Mouse (Mus musculus): ENCODE measurements around the gene Gpalpp1. TPM values are rescaled to one million over a fixed set of nuclear protein-coding genes. Genes with fewer than 3 reads are reported as not detected.

The Gpalpp1 gene
- polyA plus RNA-seq, 1 experiment: 4.7 TPM

DNA sequence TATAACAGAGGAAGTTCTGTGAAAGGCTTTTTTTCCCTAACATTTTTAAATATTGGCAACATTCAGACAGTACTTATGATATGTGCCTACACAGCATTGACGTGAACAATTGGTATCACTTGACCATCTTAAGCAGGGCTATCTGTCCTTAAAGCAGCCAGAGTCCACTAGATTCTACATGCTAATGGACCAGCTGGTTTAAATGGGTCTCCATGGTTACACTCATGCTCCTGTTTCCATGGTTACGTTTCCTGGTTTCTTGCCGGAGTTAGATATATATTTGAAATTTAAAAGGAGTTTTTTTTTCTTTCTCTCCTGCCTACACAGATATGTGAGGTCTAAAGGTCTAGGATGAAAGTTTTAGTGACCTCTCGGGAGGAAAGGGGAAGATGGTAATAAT, 34.0 kb downstream of the Gpalpp1 start:
- H3K79me2 ChIP-seq (ENCODE audit: control insufficient read depth, insufficient read depth): no peaks in the 10 kb centered on the region
- TF ChIP-seq MAX (IDR thresholded peaks at IDR 0.05) (no peak), USF1 (IDR thresholded peaks at IDR 0.05; ENCODE audit: low read depth) (no peak), MYOD1 (IDR thresholded peaks at IDR 0.05; ENCODE audit: control insufficient read depth, insufficient read length, low read depth) (no peak), CEBPB (IDR thresholded peaks at IDR 0.05; ENCODE audit: low read depth) (no peak), CTCF (IDR thresholded peaks at IDR 0.05; ENCODE audit: control insufficient read depth, insufficient read depth, insufficient read length) (no peak), FOSL1 (IDR thresholded peaks at IDR 0.05; ENCODE audit: insufficient read depth, low read length, poor library complexity, severe bottlenecking) (no peak), MYOG (IDR thresholded peaks at IDR 0.05; ENCODE audit: control insufficient read depth, extremely low read depth, insufficient read length) (no peak)
- H3K4me3 ChIP-seq (ENCODE audit: insufficient read depth, poor library complexity, severe bottlenecking): no peak overlapping the region
- H3K27me3 ChIP-seq (ENCODE audit: control insufficient read depth, insufficient read depth, insufficient read length): peaks cover 5% of the 10 kb centered on the region
- H3K79me3 ChIP-seq (ENCODE audit: low read depth): no peaks in the 10 kb centered on the region
- H3ac ChIP-seq (ENCODE audit: control insufficient read depth, insufficient read length, low read depth): no peak overlapping the region
- H3K36me3 ChIP-seq (ENCODE audit: control insufficient read depth, insufficient read depth): no peaks in the 10 kb centered on the region

DNA sequence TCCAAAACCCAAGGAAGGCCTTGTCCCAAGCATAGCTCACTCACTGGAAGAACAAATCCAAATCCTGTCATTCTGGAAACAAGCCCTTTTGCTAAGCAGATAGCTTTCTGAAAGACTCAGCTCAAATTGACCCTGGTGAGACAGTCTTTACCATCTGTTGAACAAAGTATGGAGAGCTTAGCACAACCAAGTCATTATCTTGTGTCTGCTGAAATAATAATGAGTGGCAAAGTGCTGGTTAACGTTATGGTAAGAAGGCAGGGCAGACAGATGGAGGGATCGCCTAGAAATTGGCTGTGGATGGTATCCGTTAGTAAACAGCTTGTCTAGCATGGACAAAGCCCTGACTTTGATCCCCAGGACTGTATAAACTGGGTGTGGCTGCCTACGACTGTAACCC, 34.8 kb downstream of the Gpalpp1 start:
- no peak for TF ChIP-seq MYOD1 (IDR thresholded peaks at IDR 0.05; ENCODE audit: control insufficient read depth, insufficient read length, low read depth)
- TF ChIP-seq FOSL1 (IDR thresholded peaks at IDR 0.05; ENCODE audit: insufficient read depth, low read length, poor library complexity, severe bottlenecking): no peak
- TF ChIP-seq CTCF (IDR thresholded peaks at IDR 0.05; ENCODE audit: control insufficient read depth, insufficient read depth, insufficient read length): no peak
- TF ChIP-seq MAX (IDR thresholded peaks at IDR 0.05): no peak
- TF ChIP-seq MYOG (IDR thresholded peaks at IDR 0.05; ENCODE audit: control insufficient read depth, extremely low read depth, insufficient read length): no peak
- no peak for TF ChIP-seq USF1 (IDR thresholded peaks at IDR 0.05; ENCODE audit: low read depth)
- TF ChIP-seq CEBPB (IDR thresholded peaks at IDR 0.05; ENCODE audit: low read depth): no peak
- H3ac ChIP-seq (ENCODE audit: control insufficient read depth, insufficient read length, low read depth): no peak overlapping the region
- no peak overlapping the region for H3K4me3 ChIP-seq (ENCODE audit: insufficient read depth, poor library complexity, severe bottlenecking)
- peaks cover 5% of the 10 kb centered on the region for H3K27me3 ChIP-seq (ENCODE audit: control insufficient read depth, insufficient read depth, insufficient read length)
- H3K79me3 ChIP-seq (ENCODE audit: low read depth): no peaks in the 10 kb centered on the region
- no peaks in the 10 kb centered on the region for H3K36me3 ChIP-seq (ENCODE audit: control insufficient read depth, insufficient read depth)
- no peaks in the 10 kb centered on the region for H3K79me2 ChIP-seq (ENCODE audit: control insufficient read depth, insufficient read depth)

DNA sequence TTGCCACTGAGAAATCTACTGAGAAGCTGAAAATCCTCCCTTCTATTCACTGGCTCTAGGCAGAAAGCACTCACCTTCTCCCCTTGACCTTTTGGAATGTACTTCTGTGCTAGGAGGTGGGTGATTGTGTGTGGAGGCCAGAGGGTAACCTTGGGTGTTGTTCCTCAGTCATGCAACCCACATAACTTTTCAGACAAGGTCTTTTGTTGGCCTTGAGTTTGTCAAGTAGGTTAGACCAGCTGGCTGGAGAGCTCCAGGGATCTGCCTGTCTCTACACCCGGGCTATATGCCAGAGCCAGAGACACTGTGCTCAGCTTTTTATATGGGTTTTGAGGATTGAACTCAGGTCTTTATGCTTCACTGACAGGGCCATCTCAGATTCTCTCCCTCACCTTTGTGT, 36.4 kb downstream of the Gpalpp1 start:
- H3K36me3 ChIP-seq (ENCODE audit: control insufficient read depth, insufficient read depth): no peaks in the 10 kb centered on the region
- H3K79me3 ChIP-seq (ENCODE audit: low read depth): no peaks in the 10 kb centered on the region
- no peaks in the 10 kb centered on the region for H3K79me2 ChIP-seq (ENCODE audit: control insufficient read depth, insufficient read depth)
- H3K27me3 ChIP-seq (ENCODE audit: control insufficient read depth, insufficient read depth, insufficient read length): peaks cover 5% of the 10 kb centered on the region
- no peak overlapping the region for H3ac ChIP-seq (ENCODE audit: control insufficient read depth, insufficient read length, low read depth)
- TF ChIP-seq CEBPB (IDR thresholded peaks at IDR 0.05; ENCODE audit: low read depth): no peak
- H3K4me3 ChIP-seq (ENCODE audit: insufficient read depth, poor library complexity, severe bottlenecking): no peak overlapping the region

DNA sequence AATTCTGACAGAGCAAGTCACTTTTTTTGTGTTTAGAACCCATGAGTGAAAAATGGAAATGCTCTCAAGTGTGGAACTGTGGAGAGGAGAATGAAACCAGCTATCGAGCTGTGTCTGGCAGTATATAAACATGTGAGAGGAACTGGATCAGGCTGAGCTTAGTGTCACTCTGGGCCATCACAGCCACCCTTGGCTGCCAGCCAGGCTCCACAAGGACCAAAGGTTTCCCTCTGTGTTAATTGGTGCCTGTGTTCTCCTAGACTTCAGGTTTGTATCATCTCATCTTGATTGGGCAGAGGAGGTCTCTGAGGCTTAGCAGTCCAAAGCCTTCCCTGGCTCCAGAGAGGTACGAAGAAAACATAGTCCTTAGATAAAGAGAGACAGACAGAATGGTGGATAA, 37.9 kb downstream of the Gpalpp1 start:
- Histone ChIP-seq H3K4me3 (ENCODE audit: insufficient read depth, poor library complexity, severe bottlenecking) (no peak overlapping the region), H3K79me2 (ENCODE audit: control insufficient read depth, insufficient read depth) (no peaks in the 10 kb centered on the region), H3ac (ENCODE audit: control insufficient read depth, insufficient read length, low read depth) (no peak overlapping the region), H3K79me3 (ENCODE audit: low read depth) (no peaks in the 10 kb centered on the region), H3K36me3 (ENCODE audit: control insufficient read depth, insufficient read depth) (no peaks in the 10 kb centered on the region), H3K27me3 (ENCODE audit: control insufficient read depth, insufficient read depth, insufficient read length) (no peaks in the 10 kb centered on the region)
- TF ChIP-seq USF1 (IDR thresholded peaks at IDR 0.05; ENCODE audit: low read depth) (no peak), MAX (IDR thresholded peaks at IDR 0.05) (no peak), MYOD1 (IDR thresholded peaks at IDR 0.05; ENCODE audit: control insufficient read depth, insufficient read length, low read depth) (no peak), FOSL1 (IDR thresholded peaks at IDR 0.05; ENCODE audit: insufficient read depth, low read length, poor library complexity, severe bottlenecking) (no peak), CTCF (IDR thresholded peaks at IDR 0.05; ENCODE audit: control insufficient read depth, insufficient read depth, insufficient read length) (no peak), CEBPB (IDR thresholded peaks at IDR 0.05; ENCODE audit: low read depth) (no peak), MYOG (IDR thresholded peaks at IDR 0.05; ENCODE audit: control insufficient read depth, extremely low read depth, insufficient read length) (no peak)

DNA sequence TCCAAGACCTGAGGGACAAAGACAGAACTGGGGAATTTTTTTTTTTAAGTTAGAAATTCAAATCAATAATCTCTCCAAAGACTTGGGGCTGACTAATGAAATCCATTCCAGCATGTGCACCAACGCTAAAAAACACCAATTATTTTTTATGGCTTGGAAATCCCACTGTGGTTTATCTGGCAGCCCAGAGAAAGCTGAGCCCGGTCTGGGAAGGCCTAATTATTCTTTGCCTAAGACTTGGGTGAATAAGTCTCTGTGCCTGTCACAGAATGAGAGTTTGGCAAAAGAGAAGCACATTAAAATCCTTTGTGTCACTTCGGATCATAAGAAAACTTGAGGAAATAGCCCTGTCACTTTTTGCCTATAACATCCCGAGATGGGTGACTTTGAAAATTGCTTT, 41.3 kb downstream of the Gpalpp1 start:
- no peak for TF ChIP-seq CEBPB (IDR thresholded peaks at IDR 0.05; ENCODE audit: low read depth)
- TF ChIP-seq CTCF (IDR thresholded peaks at IDR 0.05; ENCODE audit: control insufficient read depth, insufficient read depth, insufficient read length): no peak
- TF ChIP-seq FOSL1 (IDR thresholded peaks at IDR 0.05; ENCODE audit: insufficient read depth, low read length, poor library complexity, severe bottlenecking): no peak
- TF ChIP-seq MYOG (IDR thresholded peaks at IDR 0.05; ENCODE audit: control insufficient read depth, extremely low read depth, insufficient read length): no peak
- no peak for TF ChIP-seq USF1 (IDR thresholded peaks at IDR 0.05; ENCODE audit: low read depth)
- TF ChIP-seq MAX (IDR thresholded peaks at IDR 0.05): no peak
- TF ChIP-seq MYOD1 (IDR thresholded peaks at IDR 0.05; ENCODE audit: control insufficient read depth, insufficient read length, low read depth): no peak
- Histone ChIP-seq H3K27me3 (ENCODE audit: control insufficient read depth, insufficient read depth, insufficient read length) (no peaks in the 10 kb centered on the region), H3K36me3 (ENCODE audit: control insufficient read depth, insufficient read depth) (no peaks in the 10 kb centered on the region), H3K79me3 (ENCODE audit: low read depth) (no peaks in the 10 kb centered on the region), H3K79me2 (ENCODE audit: control insufficient read depth, insufficient read depth) (no peaks in the 10 kb centered on the region), H3ac (ENCODE audit: control insufficient read depth, insufficient read length, low read depth) (no peak overlapping the region), H3K4me3 (ENCODE audit: insufficient read depth, poor library complexity, severe bottlenecking) (no peak overlapping the region)

DNA sequence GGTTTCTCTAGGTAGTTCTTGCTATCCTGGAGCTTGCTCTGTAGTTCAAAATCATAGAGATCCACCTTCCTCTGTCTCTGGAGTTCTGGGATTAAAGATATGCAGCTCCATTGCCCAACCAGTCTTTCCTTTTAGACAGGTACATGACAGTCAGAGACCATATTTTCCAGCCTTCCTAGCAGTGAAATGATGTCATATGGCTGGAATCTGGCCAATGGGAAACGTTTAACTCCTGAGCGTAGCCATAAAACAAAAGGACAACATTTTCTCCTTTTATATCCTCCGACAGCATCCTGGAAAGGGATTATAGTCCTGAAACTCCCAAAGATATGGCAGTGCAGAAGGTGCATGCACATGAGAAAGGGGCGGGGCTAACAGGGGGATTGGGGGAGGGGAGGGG, 42.3 kb downstream of the Gpalpp1 start:
- H3K27me3 ChIP-seq (ENCODE audit: control insufficient read depth, insufficient read depth, insufficient read length): no peaks in the 10 kb centered on the region
- H3K36me3 ChIP-seq (ENCODE audit: control insufficient read depth, insufficient read depth): no peaks in the 10 kb centered on the region
- H3K79me3 ChIP-seq (ENCODE audit: low read depth): no peaks in the 10 kb centered on the region
- H3ac ChIP-seq (ENCODE audit: control insufficient read depth, insufficient read length, low read depth): no peak overlapping the region
- TF ChIP-seq USF1 (IDR thresholded peaks at IDR 0.05; ENCODE audit: low read depth) (no peak), MYOD1 (IDR thresholded peaks at IDR 0.05; ENCODE audit: control insufficient read depth, insufficient read length, low read depth) (no peak), MAX (IDR thresholded peaks at IDR 0.05) (no peak), CEBPB (IDR thresholded peaks at IDR 0.05; ENCODE audit: low read depth) (no peak), MYOG (IDR thresholded peaks at IDR 0.05; ENCODE audit: control insufficient read depth, extremely low read depth, insufficient read length) (no peak), CTCF (IDR thresholded peaks at IDR 0.05; ENCODE audit: control insufficient read depth, insufficient read depth, insufficient read length) (no peak), FOSL1 (IDR thresholded peaks at IDR 0.05; ENCODE audit: insufficient read depth, low read length, poor library complexity, severe bottlenecking) (no peak)
- no peaks in the 10 kb centered on the region for H3K79me2 ChIP-seq (ENCODE audit: control insufficient read depth, insufficient read depth)
- no peak overlapping the region for H3K4me3 ChIP-seq (ENCODE audit: insufficient read depth, poor library complexity, severe bottlenecking)
